Mouse (Mus musculus) intestine, embryonic 14.5 days (tissue): ENCODE measurements at regions not wholly inside any gene's neighbourhood (a gene's known extent, or its start where the extent isn't known, plus 50 kb on each side); places are given as distances from the start of the nearest gene placed in this dataset.

Experiments
- ATAC-seq: fragments of 200-750 bp; cut with Nextera tagmentation; replicated peaks from 2 replicates; pipeline ENCODE4 v1.8.0; 2017; ENCODE audit warnings: low read depth, moderate number of reproducible peaks, moderate TSS enrichment, moderate library complexity; ENCODE audit not compliant: low FRiP score, low TSS enrichment
- DNase-seq: peaks from one replicate; pipeline ENCODE4 v3.0.0-alpha.2; 2018; ENCODE audit warnings: low spot score
- H3K27ac ChIP-seq: fragments of 300-500 bp; sonication (generic); 2 replicates; pipeline ENCODE4 v1.5.1; 2014; ENCODE audit warnings: low read depth, mild to moderate bottlenecking, control low read depth
- H3K27me3 ChIP-seq: fragments of 300-500 bp; sonication (generic); replicated peaks from 2 replicates; pipeline ENCODE4 v1.6.1; 2014; ENCODE audit warnings: low read length, control low read depth; ENCODE audit not compliant: control insufficient read depth, insufficient read depth
- H3K36me3 ChIP-seq: fragments of 300-500 bp; sonication (generic); 2 replicates; pipeline ENCODE4 v1.6.1; 2014; ENCODE audit warnings: low read length, control low read depth; ENCODE audit not compliant: control insufficient read depth, insufficient read depth
- H3K4me1 ChIP-seq: fragments of 300-500 bp; sonication (generic); replicated peaks from 2 replicates; pipeline ENCODE4 v1.6.1; 2014; ENCODE audit warnings: low read length, control low read depth, mixed read lengths; ENCODE audit not compliant: control insufficient read depth, insufficient read depth
- H3K4me2 ChIP-seq: fragments of 300-500 bp; sonication (generic); 2 replicates; pipeline ENCODE4 v1.6.1; 2014; ENCODE audit warnings: low read length
- H3K4me3 ChIP-seq: fragments of 300-500 bp; sonication (generic); 2 replicates; pipeline ENCODE4 v1.5.1; 2014; ENCODE audit warnings: low read depth, low read length, control low read depth, mixed read lengths
- H3K9ac ChIP-seq: fragments of 300-500 bp; sonication (generic); 2 replicates; pipeline ENCODE4 v1.6.1; 2014; ENCODE audit warnings: mild to moderate bottlenecking, low read length
- H3K9me3 ChIP-seq: fragments of 300-500 bp; sonication (generic); 2 replicates; pipeline ENCODE4 v1.6.1; 2016; ENCODE audit warnings: low read length, control low read depth; ENCODE audit not compliant: control insufficient read depth
- WGBS: fragments of 180-500 bp; shearing (Covaris S2); extraction: QIAGEN DNeasy Blood & Tissue Kit; methylation state at CpG from one replicate; pipeline ENCODE4 v1.1.7; 2014; 5-methylcytosine and 5-hydroxymethylcytosine counted together

- H3K9ac ChIP-seq = no peak overlapping the region
- DNase-seq (no peak), ATAC-seq (no peak)
- no peaks in the 10 kb centered on the region for H3K36me3 ChIP-seq
- no peaks in the 10 kb centered on the region for H3K4me1 ChIP-seq
- WGBS = 49% methylated on average over 2 of the region's 2 CpGs
- H3K27ac ChIP-seq = no peak overlapping the region
- H3K27me3 ChIP-seq = no peaks in the 10 kb centered on the region
- no peaks in the 10 kb centered on the region for H3K9me3 ChIP-seq
- H3K4me2 ChIP-seq = no peak overlapping the region
- no peak overlapping the region for H3K4me3 ChIP-seq
These were observed 62.5 kb upstream of the Lrch2 start for GRCm38 (mm10) chrX:147616374-147616773.

GRCm38 (mm10) chrX:147608660-147609059, 54.8 kb upstream of the Lrch2 start:
- ATAC-seq (no peak; the same call in 1 of the 2 replicates), DNase-seq (peak; percentile 61)
- no peak overlapping the region for H3K27ac ChIP-seq
- no peak overlapping the region for H3K9ac ChIP-seq
- H3K9me3 ChIP-seq = no peaks in the 10 kb centered on the region
- H3K4me2 ChIP-seq = no peak overlapping the region
- H3K27me3 ChIP-seq = no peaks in the 10 kb centered on the region
- no peaks in the 10 kb centered on the region for H3K4me1 ChIP-seq
- 10% methylated on average over 3 of the region's 3 CpGs for WGBS
- no peaks in the 10 kb centered on the region for H3K36me3 ChIP-seq
- H3K4me3 ChIP-seq = no peak overlapping the region
